Mouse (Mus musculus): Measurements from ENCODE around the gene Pzp. TPM values are rescaled to one million over a fixed set of nuclear protein-coding genes. Genes with fewer than 3 reads are reported as not detected.

Gene Pzp
- total RNA-seq, 1 experiment: 2.5 TPM

- TF ChIP-seq HCFC1 (IDR thresholded peaks at IDR 0.05; ENCODE audit: borderline replicate concordance, insufficient read depth, low read length) (no peak), ZC3H11A (IDR thresholded peaks at IDR 0.05; ENCODE audit: borderline replicate concordance, low read depth, low read length) (no peak), MAFK (IDR thresholded peaks at IDR 0.05; ENCODE audit: insufficient read depth, low read depth, low read length) (no peak), CHD2 (IDR thresholded peaks at IDR 0.05; ENCODE audit: low read depth, low read length) (no peak), ZNF384 (IDR thresholded peaks at IDR 0.05; ENCODE audit: low read depth, low read length) (no peak)
- Histone ChIP-seq H3K9ac (ENCODE audit: insufficient read depth, low read depth, low read length, poor library complexity, severe bottlenecking) (no peak overlapping the region), H3K4me1 (ENCODE audit: control insufficient read depth in 2 of 2, insufficient read depth in 2 of 2, low read length in 2 of 2, poor library complexity in 1 of 2) (no peaks in the 10 kb centered on the region), H3K36me3 (ENCODE audit: control insufficient read depth, insufficient read depth, low read length, poor library complexity, severe bottlenecking) (no peaks in the 10 kb centered on the region), H3K4me3 (ENCODE audit: insufficient read depth in 1 of 2, low read depth in 1 of 2, low read length in 2 of 2, poor library complexity in 1 of 2, severe bottlenecking in 1 of 2) (no peak overlapping the region), H3K9me3 (ENCODE audit: control insufficient read depth, insufficient read depth, low read depth, low read length) (no peaks in the 10 kb centered on the region), H3K27ac (ENCODE audit: insufficient read depth, low read depth, low read length, poor library complexity, severe bottlenecking) (no peak overlapping the region)
- in situ Hi-C loops (cut with MboI; ENCODE audit: low sequenced_read_pairs in 2 of 2, unreplicated experiment in 2 of 2): no loop called here
- no peak for DNase-seq (ENCODE audit: low read depth, low spot score)
Observed at GRCm38 (mm10) chr6:128548532-128548931, 22.0 kb upstream of the Pzp start.

GRCm38 (mm10) chr6:128545402-128545801, 18.9 kb upstream of the Pzp start:
- TF ChIP-seq ZC3H11A (IDR thresholded peaks at IDR 0.05; ENCODE audit: borderline replicate concordance, low read depth, low read length) (no peak), HCFC1 (IDR thresholded peaks at IDR 0.05; ENCODE audit: borderline replicate concordance, insufficient read depth, low read length) (no peak), CHD2 (IDR thresholded peaks at IDR 0.05; ENCODE audit: low read depth, low read length) (no peak), ZNF384 (IDR thresholded peaks at IDR 0.05; ENCODE audit: low read depth, low read length) (no peak), MAFK (IDR thresholded peaks at IDR 0.05; ENCODE audit: insufficient read depth, low read depth, low read length) (no peak)
- Histone ChIP-seq H3K27ac (ENCODE audit: insufficient read depth, low read depth, low read length, poor library complexity, severe bottlenecking) (no peak overlapping the region), H3K9me3 (ENCODE audit: control insufficient read depth, insufficient read depth, low read depth, low read length) (no peaks in the 10 kb centered on the region), H3K9ac (ENCODE audit: insufficient read depth, low read depth, low read length, poor library complexity, severe bottlenecking) (no peak overlapping the region), H3K36me3 (ENCODE audit: control insufficient read depth, insufficient read depth, low read length, poor library complexity, severe bottlenecking) (no peaks in the 10 kb centered on the region), H3K4me3 (ENCODE audit: insufficient read depth in 1 of 2, low read depth in 1 of 2, low read length in 2 of 2, poor library complexity in 1 of 2, severe bottlenecking in 1 of 2) (no peak overlapping the region), H3K4me1 (ENCODE audit: control insufficient read depth in 2 of 2, insufficient read depth in 2 of 2, low read length in 2 of 2, poor library complexity in 1 of 2) (no peaks in the 10 kb centered on the region)
- in situ Hi-C loops (cut with MboI; ENCODE audit: low sequenced_read_pairs in 2 of 2, unreplicated experiment in 2 of 2): no loop called here
- DNase-seq (ENCODE audit: low read depth, low spot score): no peak

- H3K9me3 ChIP-seq (ENCODE audit: control insufficient read depth, insufficient read depth, low read depth, low read length): no peaks in the 10 kb centered on the region
- DNase-seq (ENCODE audit: low read depth, low spot score): no peak
- in situ Hi-C loops (cut with MboI; ENCODE audit: low sequenced_read_pairs in 2 of 2, unreplicated experiment in 2 of 2): no loop called here
- no peaks in the 10 kb centered on the region for H3K36me3 ChIP-seq (ENCODE audit: control insufficient read depth, insufficient read depth, low read length, poor library complexity, severe bottlenecking)
- no peaks in the 10 kb centered on the region for H3K4me1 ChIP-seq (ENCODE audit: control insufficient read depth in 2 of 2, insufficient read depth in 2 of 2, low read length in 2 of 2, poor library complexity in 1 of 2)
- H3K27ac ChIP-seq (ENCODE audit: insufficient read depth, low read depth, low read length, poor library complexity, severe bottlenecking): no peak overlapping the region
- H3K9ac ChIP-seq (ENCODE audit: insufficient read depth, low read depth, low read length, poor library complexity, severe bottlenecking): no peak overlapping the region
- H3K4me3 ChIP-seq (ENCODE audit: insufficient read depth in 1 of 2, low read depth in 1 of 2, low read length in 2 of 2, poor library complexity in 1 of 2, severe bottlenecking in 1 of 2): no peak overlapping the region
- TF ChIP-seq HCFC1 (IDR thresholded peaks at IDR 0.05; ENCODE audit: borderline replicate concordance, insufficient read depth, low read length): no peak
- TF ChIP-seq ZC3H11A (IDR thresholded peaks at IDR 0.05; ENCODE audit: borderline replicate concordance, low read depth, low read length): no peak
- no peak for TF ChIP-seq MAFK (IDR thresholded peaks at IDR 0.05; ENCODE audit: insufficient read depth, low read depth, low read length)
- TF ChIP-seq CHD2 (IDR thresholded peaks at IDR 0.05; ENCODE audit: low read depth, low read length): no peak
Observed at GRCm38 (mm10) chr6:128543226-128543625, 16.7 kb upstream of the Pzp start.

GRCm38 (mm10) chr6:128535250-128535649, 8.7 kb upstream of the Pzp start:
- H3K9ac ChIP-seq (ENCODE audit: insufficient read depth, low read depth, low read length, poor library complexity, severe bottlenecking): no peak overlapping the region
- TF ChIP-seq ZC3H11A (IDR thresholded peaks at IDR 0.05; ENCODE audit: borderline replicate concordance, low read depth, low read length) (no peak), MAFK (IDR thresholded peaks at IDR 0.05; ENCODE audit: insufficient read depth, low read depth, low read length) (no peak), HCFC1 (IDR thresholded peaks at IDR 0.05; ENCODE audit: borderline replicate concordance, insufficient read depth, low read length) (no peak), CHD2 (IDR thresholded peaks at IDR 0.05; ENCODE audit: low read depth, low read length) (no peak), ZNF384 (IDR thresholded peaks at IDR 0.05; ENCODE audit: low read depth, low read length) (no peak)

GRCm38 (mm10) chr6:128533296-128533695, 6.8 kb upstream of the Pzp start:
- no peak overlapping the region for H3K4me3 ChIP-seq (ENCODE audit: insufficient read depth in 1 of 2, low read depth in 1 of 2, low read length in 2 of 2, poor library complexity in 1 of 2, severe bottlenecking in 1 of 2)
- no peak overlapping the region for H3K27ac ChIP-seq (ENCODE audit: insufficient read depth, low read depth, low read length, poor library complexity, severe bottlenecking)
- H3K9ac ChIP-seq (ENCODE audit: insufficient read depth, low read depth, low read length, poor library complexity, severe bottlenecking): no peak overlapping the region
- H3K4me1 ChIP-seq (ENCODE audit: control insufficient read depth in 2 of 2, insufficient read depth in 2 of 2, low read length in 2 of 2, poor library complexity in 1 of 2): no peaks in the 10 kb centered on the region
- DNase-seq (ENCODE audit: low read depth, low spot score): no peak
- in situ Hi-C loops (cut with MboI; ENCODE audit: low sequenced_read_pairs in 2 of 2, unreplicated experiment in 2 of 2): no loop called here
- TF ChIP-seq CHD2 (IDR thresholded peaks at IDR 0.05; ENCODE audit: low read depth, low read length): no peak
- no peak for TF ChIP-seq ZNF384 (IDR thresholded peaks at IDR 0.05; ENCODE audit: low read depth, low read length)
- TF ChIP-seq HCFC1 (IDR thresholded peaks at IDR 0.05; ENCODE audit: borderline replicate concordance, insufficient read depth, low read length): no peak
- TF ChIP-seq MAFK (IDR thresholded peaks at IDR 0.05; ENCODE audit: insufficient read depth, low read depth, low read length): no peak
- TF ChIP-seq ZC3H11A (IDR thresholded peaks at IDR 0.05; ENCODE audit: borderline replicate concordance, low read depth, low read length): no peak
- H3K9me3 ChIP-seq (ENCODE audit: control insufficient read depth, insufficient read depth, low read depth, low read length): no peaks in the 10 kb centered on the region
- no peaks in the 10 kb centered on the region for H3K36me3 ChIP-seq (ENCODE audit: control insufficient read depth, insufficient read depth, low read length, poor library complexity, severe bottlenecking)

More at GRCm38 (mm10) chr6:128535250-128535649, 8.7 kb upstream of the Pzp start:
- in situ Hi-C loops (cut with MboI; ENCODE audit: low sequenced_read_pairs in 2 of 2, unreplicated experiment in 2 of 2): no loop called here
- no peak for DNase-seq (ENCODE audit: low read depth, low spot score)
- Histone ChIP-seq H3K4me3 (ENCODE audit: insufficient read depth in 1 of 2, low read depth in 1 of 2, low read length in 2 of 2, poor library complexity in 1 of 2, severe bottlenecking in 1 of 2) (no peak overlapping the region), H3K27ac (ENCODE audit: insufficient read depth, low read depth, low read length, poor library complexity, severe bottlenecking) (no peak overlapping the region), H3K9me3 (ENCODE audit: control insufficient read depth, insufficient read depth, low read depth, low read length) (no peaks in the 10 kb centered on the region), H3K36me3 (ENCODE audit: control insufficient read depth, insufficient read depth, low read length, poor library complexity, severe bottlenecking) (no peaks in the 10 kb centered on the region), H3K4me1 (ENCODE audit: control insufficient read depth in 2 of 2, insufficient read depth in 2 of 2, low read length in 2 of 2, poor library complexity in 1 of 2) (no peaks in the 10 kb centered on the region)

Measured in ES-E14 (cell line).